Mouse (Mus musculus) liver, adult 2 months (tissue): Measurements from ENCODE around the gene Srsf3.

ENCODE experiments used
- CTCF ChIP-seq: fragments of 200-500 bp; IDR thresholded peaks from 2 replicates; pipeline ENCODE4 v1.5.1; 2011; ENCODE audit warnings: low read depth, low read length, control low read depth
- POLR2A ChIP-seq: fragments of 200-500 bp; IDR thresholded peaks from 2 replicates; pipeline ENCODE4 v1.6.1; 2011; ENCODE audit warnings: low read length, control low read depth; ENCODE audit not compliant: insufficient read depth; ENCODE audit errors: extremely low read depth

DNA sequence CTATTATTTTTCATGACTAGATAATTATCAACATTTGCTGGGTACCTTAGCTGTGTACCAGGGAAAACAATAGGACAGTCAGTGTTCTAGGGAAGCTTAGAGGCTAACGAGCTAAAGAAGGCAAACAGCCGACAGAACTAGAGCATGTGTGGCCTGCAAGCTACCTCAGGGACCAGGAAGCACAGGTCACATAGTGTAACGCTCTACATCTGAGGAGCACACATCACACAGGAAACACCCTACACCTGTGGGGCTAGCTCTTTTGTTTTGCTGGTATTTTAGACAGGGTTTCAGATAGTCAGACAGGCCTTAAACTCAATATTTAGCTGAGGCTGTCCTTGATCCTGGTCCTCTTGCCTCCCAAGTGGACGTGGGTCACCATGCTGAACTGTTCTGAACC, 37.8 kb upstream of the Srsf3 start:
- TF ChIP-seq CTCF (no peak), POLR2A (no peak)
